Mouse (Mus musculus) kidney, embryonic 14.5 days (tissue): ENCODE measurements at regions not wholly inside any gene's neighbourhood (a gene's known extent, or its start where the extent isn't known, plus 50 kb on each side); places are given as distances from the start of the nearest gene placed in this dataset.
"Not testable (repeated sequence)": the region's sequence is repeated elsewhere in the genome, so short reads cannot be mapped to it uniquely, and the experiment has no call there.

Experiments
- ATAC-seq: fragments of 200-750 bp; cut with Nextera tagmentation; 2 replicates; pipeline ENCODE4 v1.8.0; 2017; ENCODE audit warnings: moderate number of reproducible peaks, mild to moderate bottlenecking, moderate TSS enrichment, moderate library complexity; ENCODE audit not compliant: low FRiP score, low TSS enrichment
- H3K27ac ChIP-seq: fragments of 300-500 bp; sonication (generic); 2 replicates; pipeline ENCODE4 v1.5.1; 2014; ENCODE audit warnings: low read depth, mild to moderate bottlenecking, low read length, moderate library complexity, mixed read lengths
- H3K27me3 ChIP-seq: fragments of 300-500 bp; sonication (generic); 2 replicates; pipeline ENCODE4 v1.6.1; 2014; ENCODE audit warnings: mild to moderate bottlenecking, low read length; ENCODE audit not compliant: control insufficient read depth, insufficient read depth
- H3K36me3 ChIP-seq: fragments of 300-500 bp; sonication (generic); 2 replicates; pipeline ENCODE4 v1.6.1; 2014; ENCODE audit warnings: low read length, mixed read lengths; ENCODE audit not compliant: control insufficient read depth, insufficient read depth
- H3K4me1 ChIP-seq: fragments of 300-500 bp; sonication (generic); 2 replicates; pipeline ENCODE4 v1.6.1; 2014; ENCODE audit warnings: low read length, mixed read lengths; ENCODE audit not compliant: control insufficient read depth, insufficient read depth
- H3K4me2 ChIP-seq: fragments of 300-500 bp; sonication (generic); replicated peaks from 2 replicates; pipeline ENCODE4 v1.6.1; 2014; ENCODE audit warnings: low read depth, mild to moderate bottlenecking, low read length
- H3K4me3 ChIP-seq: fragments of 300-500 bp; sonication (generic); 2 replicates; pipeline ENCODE4 v1.5.1; 2014; ENCODE audit warnings: mild to moderate bottlenecking, low read length
- H3K9ac ChIP-seq: fragments of 300-500 bp; sonication (generic); 2 replicates; pipeline ENCODE4 v1.6.1; 2014; ENCODE audit warnings: low read depth, mild to moderate bottlenecking, low read length, moderate library complexity
- H3K9me3 ChIP-seq: fragments of 300-500 bp; sonication (generic); 2 replicates; pipeline ENCODE4 v1.6.1; 2016; ENCODE audit warnings: low read length; ENCODE audit not compliant: control insufficient read depth
- WGBS: fragments of 180-500 bp; shearing (Covaris S2); extraction: QIAGEN DNeasy Blood & Tissue Kit; methylation state at CpG from one replicate; pipeline ENCODE4 v1.1.7; 2014; 5-methylcytosine and 5-hydroxymethylcytosine counted together

- Histone ChIP-seq H3K9ac (no peak overlapping the region), H3K9me3 (no peaks in the 10 kb centered on the region), H3K4me2 (no peak overlapping the region), H3K36me3 (no peaks in the 10 kb centered on the region), H3K4me1 (no peaks in the 10 kb centered on the region), H3K4me3 (no peak overlapping the region), H3K27ac (no peak overlapping the region), H3K27me3 (no peaks in the 10 kb centered on the region)
- no peak for ATAC-seq
- 83% methylated on average over 2 of the region's 2 CpGs for WGBS
Observed at GRCm38 (mm10) chr8:37099727-37100126, 106.3 kb downstream of the AI429214 start.

DNA sequence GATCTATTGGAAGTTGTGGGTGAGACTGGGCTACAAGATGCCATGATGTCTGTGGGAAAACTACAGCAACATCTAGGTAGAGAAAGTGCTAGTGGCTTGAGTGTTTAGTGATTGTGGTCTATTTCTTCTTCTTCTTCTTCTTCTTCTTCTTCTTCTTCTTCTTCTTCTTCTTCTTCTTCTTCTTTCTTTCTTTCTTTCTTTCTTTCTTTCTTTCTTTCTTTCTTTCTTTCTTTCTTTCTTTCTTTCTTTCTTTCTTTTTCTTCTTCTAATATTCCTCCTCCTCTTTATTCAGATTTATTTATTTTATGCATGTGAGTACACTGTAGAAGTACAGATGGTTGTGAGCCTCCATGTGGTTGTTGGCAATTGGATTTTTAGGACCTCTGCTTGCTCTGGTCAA, 119.0 kb downstream of the AI429214 start:
- H3K27ac ChIP-seq, H3K27me3 ChIP-seq, H3K4me3 ChIP-seq, ATAC-seq, H3K36me3 ChIP-seq, H3K9ac ChIP-seq, H3K9me3 ChIP-seq, H3K4me2 ChIP-seq, H3K4me1 ChIP-seq: not testable (repeated sequence)

DNA sequence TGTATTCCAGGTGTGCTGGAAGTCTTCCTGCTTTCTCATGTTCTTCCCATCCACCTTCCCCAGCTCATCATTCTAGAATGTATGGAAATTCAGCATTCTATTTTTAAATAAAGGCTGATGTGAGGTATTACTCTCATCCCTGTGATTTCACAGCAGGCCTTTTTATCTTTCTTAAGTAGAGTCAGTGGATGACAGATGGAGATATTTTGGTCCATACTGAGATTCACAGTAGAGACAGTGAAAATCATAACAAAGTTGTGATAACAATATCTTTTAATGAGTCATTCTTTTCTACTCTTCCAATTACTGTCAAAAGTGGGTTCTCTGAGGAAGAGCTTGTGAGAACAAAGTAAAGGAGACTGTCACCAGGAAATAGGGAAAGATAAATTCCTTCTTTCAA, 132.4 kb downstream of the AI429214 start:
- Histone ChIP-seq H3K36me3 (no peaks in the 10 kb centered on the region), H3K9me3 (peaks cover 10% of the 10 kb centered on the region; the same call in 1 of the 2 replicates), H3K4me3 (no peak overlapping the region), H3K9ac (no peak overlapping the region), H3K4me2 (no peak overlapping the region), H3K27me3 (no peaks in the 10 kb centered on the region), H3K27ac (no peak overlapping the region), H3K4me1 (no peaks in the 10 kb centered on the region)
- ATAC-seq: no peak

DNA sequence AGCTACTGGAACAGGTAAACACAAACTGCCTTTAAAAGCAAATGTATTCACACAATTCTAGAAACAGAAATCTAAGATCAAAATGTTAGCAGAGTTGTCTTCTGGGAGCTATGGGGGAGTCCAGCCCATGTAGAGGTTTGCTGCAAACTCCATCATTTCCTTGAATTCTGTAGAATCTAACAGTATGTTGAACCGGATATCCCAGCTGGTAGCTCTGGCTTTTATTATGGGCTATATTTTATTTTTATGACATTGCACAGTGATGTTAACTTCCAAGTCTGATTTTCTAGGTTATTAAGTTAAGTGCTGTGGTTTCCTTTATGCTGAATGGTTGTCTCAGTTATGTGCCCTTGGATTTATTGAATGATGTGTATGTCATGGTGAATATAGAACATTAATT, 136.3 kb downstream of the AI429214 start:
- no peaks in the 10 kb centered on the region for H3K36me3 ChIP-seq
- H3K27ac ChIP-seq: no peak overlapping the region
- no peaks in the 10 kb centered on the region for H3K4me1 ChIP-seq
- ATAC-seq: no peak
- no peak overlapping the region for H3K4me3 ChIP-seq
- no peak overlapping the region for H3K4me2 ChIP-seq
- H3K9ac ChIP-seq: no peak overlapping the region
- WGBS: 46% methylated on average over 1 of the region's 1 CpGs
- H3K27me3 ChIP-seq: no peaks in the 10 kb centered on the region
- no peaks in the 10 kb centered on the region for H3K9me3 ChIP-seq

GRCm38 (mm10) chr8:37131988-37132387, 138.6 kb downstream of the AI429214 start:
- WGBS: 19% methylated on average over 4 of the region's 4 CpGs
- H3K9ac ChIP-seq: no peak overlapping the region
- ATAC-seq: no peak
- no peak overlapping the region for H3K4me2 ChIP-seq
- H3K9me3 ChIP-seq: no peaks in the 10 kb centered on the region
- H3K27me3 ChIP-seq: no peaks in the 10 kb centered on the region
- H3K27ac ChIP-seq: no peak overlapping the region
- no peaks in the 10 kb centered on the region for H3K36me3 ChIP-seq
- H3K4me3 ChIP-seq: no peak overlapping the region
- no peaks in the 10 kb centered on the region for H3K4me1 ChIP-seq

DNA sequence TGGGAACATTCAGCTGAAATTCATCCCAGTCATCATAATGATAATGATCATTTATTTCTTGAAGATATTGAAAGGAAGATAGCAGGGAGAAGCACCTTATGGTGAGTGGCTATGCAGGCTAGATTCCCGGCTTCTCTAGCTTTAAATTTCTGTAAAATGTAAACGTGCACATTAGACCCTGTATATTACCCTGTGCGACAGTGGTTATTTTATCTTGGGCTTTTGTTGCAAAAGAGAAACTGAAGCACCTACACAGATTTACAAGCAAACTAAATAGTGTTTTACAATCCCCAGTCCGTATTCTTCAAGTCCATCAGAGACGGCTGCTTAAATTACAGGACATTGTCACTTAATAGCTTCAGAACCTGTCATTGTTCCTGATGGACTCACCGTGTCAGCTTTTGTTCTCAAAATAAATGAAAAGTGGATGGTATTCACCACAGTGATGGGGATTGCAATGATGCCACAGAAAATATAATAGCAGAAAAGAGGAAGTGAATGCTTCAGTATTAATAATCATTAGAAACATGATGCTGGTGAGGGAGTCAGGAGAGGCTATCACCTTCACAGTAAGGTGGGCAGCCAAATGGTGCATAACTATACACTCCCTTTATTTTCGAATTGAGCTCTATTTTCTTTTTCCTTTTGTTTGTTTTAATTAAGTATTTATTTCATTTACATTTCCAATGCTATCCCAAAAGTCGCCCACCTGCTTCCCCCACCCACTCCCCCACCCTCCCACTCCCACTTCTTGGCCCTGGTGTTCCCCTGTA, 141.0 kb downstream of the AI429214 start:
- H3K4me2 ChIP-seq: no peak overlapping the region
- no peaks in the 10 kb centered on the region for H3K9me3 ChIP-seq
- peak; percentile 89 for ATAC-seq
- H3K4me3 ChIP-seq: no peak overlapping the region
- 42% methylated on average over 8 of the region's 8 CpGs for WGBS
- H3K27me3 ChIP-seq: no peaks in the 10 kb centered on the region
- no peaks in the 10 kb centered on the region for H3K36me3 ChIP-seq
- H3K9ac ChIP-seq: no peak overlapping the region
- no peaks in the 10 kb centered on the region for H3K4me1 ChIP-seq
- H3K27ac ChIP-seq: no peak overlapping the region

GRCm38 (mm10) chr8:37150286-37150685, 156.9 kb downstream of the AI429214 start:
- H3K4me3 ChIP-seq: no peak overlapping the region
- H3K9me3 ChIP-seq: no peaks in the 10 kb centered on the region
- ATAC-seq: no peak
- no peaks in the 10 kb centered on the region for H3K27me3 ChIP-seq
- WGBS: 50% methylated on average over 1 of the region's 1 CpGs
- no peaks in the 10 kb centered on the region for H3K36me3 ChIP-seq
- H3K4me2 ChIP-seq: no peak overlapping the region
- H3K9ac ChIP-seq: no peak overlapping the region
- H3K27ac ChIP-seq: no peak overlapping the region
- no peaks in the 10 kb centered on the region for H3K4me1 ChIP-seq

DNA sequence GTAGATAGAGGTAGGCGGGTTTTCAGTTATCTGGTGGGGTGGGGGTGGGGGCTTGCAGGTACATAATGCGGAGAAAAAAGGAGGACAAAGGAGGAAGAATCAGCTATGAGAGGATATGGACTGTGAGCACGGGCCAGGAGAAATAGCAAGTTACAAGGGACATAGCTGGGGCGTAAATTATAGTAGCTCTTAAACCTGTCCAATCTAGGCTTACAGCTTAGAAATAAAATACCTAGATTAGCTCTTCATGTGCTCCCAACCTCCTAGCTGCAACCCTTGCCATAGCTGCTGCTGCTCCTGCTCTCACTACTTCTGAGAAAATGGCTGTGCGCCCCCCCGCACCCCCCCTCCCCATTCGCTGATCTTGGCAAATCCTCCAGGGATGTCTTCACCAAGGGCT, 161.0 kb downstream of the AI429214 start:
- Histone ChIP-seq H3K9ac (no peak overlapping the region), H3K27me3 (no peaks in the 10 kb centered on the region), H3K4me2 (no peak overlapping the region), H3K36me3 (no peaks in the 10 kb centered on the region), H3K27ac (no peak overlapping the region), H3K4me1 (no peaks in the 10 kb centered on the region), H3K9me3 (no peaks in the 10 kb centered on the region), H3K4me3 (no peak overlapping the region)
- WGBS: 68% methylated on average over 7 of the region's 7 CpGs
- peak; percentile 87 for ATAC-seq

DNA sequence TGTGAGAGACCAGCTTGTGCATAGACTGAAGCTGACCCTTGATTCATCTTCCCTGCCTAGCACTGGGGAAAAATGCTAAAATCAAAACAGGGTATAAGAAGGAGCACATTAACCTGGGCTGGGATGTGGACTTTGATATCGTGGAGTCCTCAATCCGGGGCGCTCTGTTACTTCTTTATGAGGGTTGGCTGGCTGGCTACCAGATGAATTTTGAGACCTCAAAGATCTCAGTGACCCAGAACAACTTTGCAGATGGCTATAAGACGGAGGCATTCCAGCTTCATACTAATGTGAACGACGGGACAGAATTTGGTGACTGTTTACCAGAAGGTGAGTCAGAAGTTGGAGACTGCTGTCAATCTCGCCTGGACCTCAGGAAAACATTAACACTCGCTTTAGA, 161.5 kb downstream of the AI429214 start:
- no peaks in the 10 kb centered on the region for H3K4me1 ChIP-seq
- H3K4me2 ChIP-seq: no peak overlapping the region
- no peak for ATAC-seq
- no peak overlapping the region for H3K9ac ChIP-seq
- no peaks in the 10 kb centered on the region for H3K9me3 ChIP-seq
- no peak overlapping the region for H3K4me3 ChIP-seq
- no peak overlapping the region for H3K27ac ChIP-seq
- H3K27me3 ChIP-seq: no peaks in the 10 kb centered on the region
- 84% methylated on average over 8 of the region's 8 CpGs for WGBS
- no peaks in the 10 kb centered on the region for H3K36me3 ChIP-seq
